Mouse (Mus musculus): ENCODE data around the gene Olfr920.
A peak's percentile ranks its signal among the peaks of the same experiment; 100 is the strongest.

The Olfr920 gene

GRCm38 (mm10) chr9:38751999-38752398, at the start of gene Olfr920:
TSS of gene Olfr920 (plus strand) at chr9:38752299.
- DNase-seq (ENCODE audit: low spot score) = no peak

- DNase-seq (ENCODE audit: low spot score) = peak; percentile 15
Measured at GRCm38 (mm10) chr9:38718102-38718501, 34.0 kb upstream of the Olfr920 start, which contains the start of gene Vwa5a. TSS of gene Vwa5a (plus strand) at chr9:38718268.

GRCm38 (mm10) chr9:38718927-38719441, 33.1 kb upstream of the Olfr920 start:
- no peak for DNase-seq (ENCODE audit: low spot score)

- DNase-seq (ENCODE audit: low spot score) = no peak
Measured at GRCm38 (mm10) chr9:38724044-38724443, 28.1 kb upstream of the Olfr920 start.

- DNase-seq (ENCODE audit: low spot score) = no peak
Measured at GRCm38 (mm10) chr9:38728218-38728617, 23.9 kb upstream of the Olfr920 start.

GRCm38 (mm10) chr9:38741408-38741807, 10.7 kb upstream of the Olfr920 start:
- no peak for DNase-seq (ENCODE audit: low spot score)

- DNase-seq (ENCODE audit: low spot score) = no peak
Measured at GRCm38 (mm10) chr9:38744619-38745315, 7.3 kb upstream of the Olfr920 start.

- no peak for DNase-seq (ENCODE audit: low spot score)
Measured at GRCm38 (mm10) chr9:38772768-38773167, 20.7 kb downstream of the Olfr920 start, which contains the start of gene Olfr921. TSS of gene Olfr921 (plus strand) at chr9:38773068.

GRCm38 (mm10) chr9:38792689-38793088, 40.6 kb downstream of the Olfr920 start:
- no peak for DNase-seq (ENCODE audit: low spot score)

- no peak for DNase-seq (ENCODE audit: low spot score)
Measured at GRCm38 (mm10) chr9:38805696-38806095, 53.6 kb downstream of the Olfr920 start.
